Mouse (Mus musculus) stomach, postnatal 0 days (tissue): ENCODE measurements around the gene Peak1. TPM values are rescaled to one million over a fixed set of nuclear protein-coding genes. Genes with fewer than 3 reads are reported as not detected.
A peak's percentile ranks its signal among the peaks of the same experiment; 100 is the strongest.

Source experiments
- ATAC-seq: fragments of 200-750 bp; cut with Nextera tagmentation; 2 replicates; pipeline ENCODE4 v1.8.0; 2017; ENCODE audit not compliant: low FRiP score, low TSS enrichment
- DNase-seq: peaks from one replicate; pipeline ENCODE4 v3.0.0-alpha.2; 2016; ENCODE audit warnings: low spot score
- H3K27ac ChIP-seq: fragments of 300-500 bp; sonication (generic); replicated peaks from 2 replicates; pipeline ENCODE4 v1.5.1; 2014; ENCODE audit warnings: mild to moderate bottlenecking, control low read depth
- H3K27me3 ChIP-seq: fragments of 300-500 bp; sonication (generic); 2 replicates; pipeline ENCODE4 v1.6.1; 2014; ENCODE audit warnings: low read length; ENCODE audit not compliant: control insufficient read depth, insufficient read depth
- H3K36me3 ChIP-seq: fragments of 300-500 bp; sonication (generic); 2 replicates; pipeline ENCODE4 v1.6.1; 2014; ENCODE audit warnings: low read length, mixed read lengths; ENCODE audit not compliant: control insufficient read depth, insufficient read depth
- H3K4me1 ChIP-seq: fragments of 300-500 bp; sonication (generic); replicated peaks from 2 replicates; pipeline ENCODE4 v1.6.1; 2014; ENCODE audit warnings: antibody characterized with exemption; ENCODE audit not compliant: control insufficient read depth, insufficient read depth
- H3K4me2 ChIP-seq: fragments of 300-500 bp; sonication (generic); replicated peaks from 2 replicates; pipeline ENCODE4 v1.6.1; 2014; ENCODE audit warnings: low read depth, mild to moderate bottlenecking, control low read depth, moderate library complexity
- H3K4me3 ChIP-seq: fragments of 300-500 bp; sonication (generic); 2 replicates; pipeline ENCODE4 v1.5.1; 2014; ENCODE audit warnings: low read depth, low read length, control low read depth
- H3K9ac ChIP-seq: fragments of 300-500 bp; sonication (generic); 2 replicates; pipeline ENCODE4 v1.6.1; 2014; ENCODE audit warnings: mild to moderate bottlenecking, low read length, control low read depth, mixed read lengths
- H3K9me3 ChIP-seq: fragments of 300-500 bp; sonication (generic); 2 replicates; pipeline ENCODE4 v1.6.1; 2016; ENCODE audit warnings: low read length; ENCODE audit not compliant: control insufficient read depth
- CTCF ChIP-seq: IDR thresholded peaks from 2 replicates; pipeline ENCODE4 v1.5.1; 2016; ENCODE audit warnings: antibody characterized with exemption, low read depth, mild to moderate bottlenecking, moderate library complexity
- EP300 ChIP-seq: optimal IDR thresholded peaks from 2 replicates; pipeline ENCODE3; 2016; ENCODE audit warnings: antibody characterized with exemption
- WGBS: fragments of 180-500 bp; shearing (Covaris S2); extraction: QIAGEN DNeasy Blood & Tissue Kit; methylation state at CpG from one replicate; pipeline ENCODE4 v1.1.7; 2014; 5-methylcytosine and 5-hydroxymethylcytosine counted together
- polyA plus RNA-seq: library from polyadenylated mRNA; unstranded; fragments of >200 nt; fragmentation: Nextera tagmentation; extraction: Ambion mirVana; gene quantifications from 2 replicates; pipeline ENCODE4 v1.2.1, GENCODE M21; 2015

Peak1 gene
- polyA plus RNA-seq, 1 experiment from 2014 or later = 4.5 TPM

- ATAC-seq (peak; percentile 63), DNase-seq (peak; percentile 88)
- Histone ChIP-seq H3K4me1 (no peaks in the 10 kb centered on the region), H3K4me2 (peak overlapping the region; percentile 69), H3K4me3 (peak overlapping the region; percentile 92), H3K27me3 (no peaks in the 10 kb centered on the region), H3K36me3 (no peaks in the 10 kb centered on the region; the same call in 1 of the 2 replicates), H3K27ac (peak overlapping the region; percentile 95), H3K9me3 (no peaks in the 10 kb centered on the region), H3K9ac (peak overlapping the region; percentile 84)
- TF ChIP-seq EP300 = no peak
- peak; percentile 79 for TF ChIP-seq CTCF
- WGBS = under 1% methylated on average over 39 of the region's 40 CpGs
Observed at GRCm38 (mm10) chr9:56417415-56417947, 386 bp downstream of the Peak1 start.

- TF ChIP-seq EP300 (no peak), CTCF (no peak)
- H3K27ac ChIP-seq = no peak overlapping the region
- no peaks in the 10 kb centered on the region for H3K27me3 ChIP-seq
- 18% methylated on average over 4 of the region's 4 CpGs for WGBS
- no peaks in the 10 kb centered on the region for H3K9me3 ChIP-seq
- no peak overlapping the region for H3K4me3 ChIP-seq
- no peaks in the 10 kb centered on the region for H3K4me1 ChIP-seq
- H3K9ac ChIP-seq = no peak overlapping the region
- no peaks in the 10 kb centered on the region for H3K36me3 ChIP-seq
- DNase-seq (no peak), ATAC-seq (no peak)
- peak overlapping the region; percentile 69 for H3K4me2 ChIP-seq
Observed at GRCm38 (mm10) chr9:56415935-56416607, 1.8 kb downstream of the Peak1 start.

GRCm38 (mm10) chr9:56415393-56415792 is 2.5 kb downstream of the Peak1 start:
- no peak overlapping the region for H3K4me2 ChIP-seq
- no peak overlapping the region for H3K4me3 ChIP-seq
- 59% methylated on average over 1 of the region's 1 CpGs for WGBS
- H3K27me3 ChIP-seq = no peaks in the 10 kb centered on the region
- no peaks in the 10 kb centered on the region for H3K4me1 ChIP-seq
- H3K36me3 ChIP-seq = no peaks in the 10 kb centered on the region
- no peak overlapping the region for H3K9ac ChIP-seq
- DNase-seq (no peak), ATAC-seq (no peak)
- H3K27ac ChIP-seq = no peak overlapping the region
- H3K9me3 ChIP-seq = no peaks in the 10 kb centered on the region
- TF ChIP-seq EP300 (no peak), CTCF (no peak)

- ATAC-seq = no peak
- TF ChIP-seq EP300 = no peak
- peak; percentile 46 for TF ChIP-seq CTCF
- Histone ChIP-seq H3K4me3 (no peak overlapping the region), H3K27me3 (no peaks in the 10 kb centered on the region), H3K4me2 (no peak overlapping the region), H3K9ac (no peak overlapping the region), H3K27ac (no peak overlapping the region), H3K36me3 (no peaks in the 10 kb centered on the region), H3K4me1 (no peaks in the 10 kb centered on the region), H3K9me3 (no peaks in the 10 kb centered on the region)
- no peak for DNase-seq
Observed at GRCm38 (mm10) chr9:56414322-56414721, 3.5 kb downstream of the Peak1 start.

GRCm38 (mm10) chr9:56412716-56413115 is 5.2 kb downstream of the Peak1 start:
- H3K4me1 ChIP-seq = no peaks in the 10 kb centered on the region
- no peak overlapping the region for H3K27ac ChIP-seq
- no peaks in the 10 kb centered on the region for H3K27me3 ChIP-seq
- WGBS = 64% methylated on average over 1 of the region's 1 CpGs
- ATAC-seq (no peak), DNase-seq (no peak)
- H3K9ac ChIP-seq = no peak overlapping the region
- no peaks in the 10 kb centered on the region for H3K36me3 ChIP-seq
- H3K9me3 ChIP-seq = no peaks in the 10 kb centered on the region
- H3K4me2 ChIP-seq = no peak overlapping the region
- no peak overlapping the region for H3K4me3 ChIP-seq
- TF ChIP-seq EP300 (no peak), CTCF (no peak)

DNA sequence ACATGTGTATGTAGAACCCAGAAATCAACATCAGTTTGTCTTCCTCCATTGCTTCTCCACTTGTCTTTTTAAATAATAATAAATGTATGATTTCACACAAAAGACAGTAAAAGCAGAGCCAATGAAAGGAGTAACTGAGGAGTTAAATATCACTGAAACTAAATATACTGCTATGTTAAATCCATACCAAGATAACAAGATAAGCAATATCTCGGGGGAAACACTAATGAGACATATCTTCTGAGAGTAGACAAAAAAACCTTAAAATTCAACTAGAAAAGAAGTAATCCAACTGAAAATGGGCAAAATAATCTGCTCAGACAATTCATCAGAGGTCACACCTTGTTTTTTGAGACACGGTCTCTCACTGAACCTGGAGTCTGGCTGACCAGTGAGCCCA is 7.9 kb downstream of the Peak1 start:
- no peak overlapping the region for H3K27ac ChIP-seq
- ATAC-seq = no peak
- WGBS = 77% methylated on average over 2 of the region's 2 CpGs

More for the DNA sequence above, 7.9 kb downstream of the Peak1 start:
- DNase-seq = no peak
- Histone ChIP-seq H3K9me3 (no peaks in the 10 kb centered on the region), H3K36me3 (no peaks in the 10 kb centered on the region), H3K4me2 (no peak overlapping the region), H3K4me3 (no peak overlapping the region), H3K4me1 (no peaks in the 10 kb centered on the region), H3K27me3 (no peaks in the 10 kb centered on the region), H3K9ac (no peak overlapping the region)
- TF ChIP-seq CTCF (no peak), EP300 (no peak)
